ENCODE assay signal across 30 mouse cellular contexts in genomic region chr9:21354796-21355195, GRCm38 (mm10). TPM values are rescaled to one million over a fixed set of nuclear protein-coding genes. Genes with fewer than 3 reads are reported as not detected.
DNase-seq lines count a peak whose midpoint lies in the region; ATAC-seq and TF ChIP-seq lines count a peak whose summit lies in the region.
"Had no signal": no experiment of that assay in that cellular context is flagged by ENCODE, and none has a peak within 500 bp of the region (broad histone marks: within the 10 kb centered on the region; RNA-seq: fewer than 3 reads in every experiment).

No protein-coding gene starts in this region.

- TF ChIP-seq POLR2A in kidney, adult 2 months (IDR thresholded peaks at IDR 0.05; ENCODE audit: low read depth, low read length), result no peak

- H3K4me1 ChIP-seq in limb, embryonic 13.5 days, result peaks cover 11% of the 10 kb centered on the region
- peaks cover 7% of the 10 kb centered on the region for H3K4me1 ChIP-seq in lung, embryonic 16.5 days (replicated peaks; ENCODE audit: control insufficient read depth, insufficient read depth, low read length)
- H3K4me1 ChIP-seq in intestine, embryonic 15.5 days (replicated peaks), result 0 out of 2 replicates have a peak, but pooled peaks cover 2% of the 10 kb centered on the region
- H3K4me1 ChIP-seq in kidney, adult 2 months (ENCODE audit: control insufficient read depth, insufficient read depth, low read length), result no peaks in the 10 kb centered on the region
- H3K4me1 ChIP-seq: forebrain, embryonic 13.5 days; stomach, embryonic 15.5 days had no signal

- DNase-seq in gastrocnemius, adult 2 months, result no peak
- no peak for DNase-seq in gastrocnemius, adult 8-10 months (ENCODE audit: low spot score in 2 of 2)
- peak; percentile 78 for DNase-seq in lung, postnatal 36 days
- DNase-seq in left cerebral cortex, postnatal 10 days (ENCODE audit: extremely low spot score in 1 of 2, low spot score in 2 of 2), result no peak
- DNase-seq in kidney, adult 2 months, result no peak
- DNase-seq: adrenal gland, postnatal 10 days; cerebellum, adult 8-10 months; cerebellum, postnatal 25 days; gastrocnemius, postnatal 36 days; heart, adult 18-20 months; kidney, adult 11 months; kidney, postnatal 25 days; layer of hippocampus, postnatal 36 days; liver, embryonic 13.5 days; lung, embryonic 14.5 days; thymus, postnatal 14 days had no signal

- H3K4me3 ChIP-seq in gastrocnemius, adult 2 months, result no peak overlapping the region
- H3K4me3 ChIP-seq in limb, embryonic 13.5 days, result no peak overlapping the region
- no peak overlapping the region for H3K4me3 ChIP-seq in lung, embryonic 16.5 days (ENCODE audit: low read length)
- no peak overlapping the region for H3K4me3 ChIP-seq in intestine, embryonic 15.5 days (replicated peaks)
- no peak overlapping the region for H3K4me3 ChIP-seq in kidney, adult 2 months (ENCODE audit: insufficient read depth, low read depth, low read length)
- H3K4me3 ChIP-seq: forebrain, embryonic 13.5 days; heart, embryonic 12.5 days; kidney, embryonic 15.5 days; layer of hippocampus, adult 2 months; liver, embryonic 13.5 days; megakaryocyte, embryonic 14.5 days; midbrain, embryonic 12.5 days; stomach, embryonic 15.5 days had no signal

- no peak for TF ChIP-seq CTCF in gastrocnemius, adult 2 months (IDR thresholded peaks at IDR 0.05)
- TF ChIP-seq CTCF in kidney, adult 2 months (conservative IDR thresholded peaks at IDR 0.05; ENCODE audit: insufficient read depth, insufficient read length, low read depth, low read length), result no peak

- intact Hi-C loops in gastrocnemius, adult 2 months (cut with DNase I), result no loop called here
- intact Hi-C loops in left cerebral cortex, postnatal 10 days (cut with DNase I), result no loop called here

- peaks cover 53% of the 10 kb centered on the region for H3K36me3 ChIP-seq in limb, embryonic 13.5 days
- peaks cover 25% of the 10 kb centered on the region for H3K36me3 ChIP-seq in lung, embryonic 16.5 days (ENCODE audit: control insufficient read depth, insufficient read depth, low read length)
- H3K36me3 ChIP-seq in intestine, embryonic 15.5 days, result no peaks in the 10 kb centered on the region; the same call in 1 of the 2 replicates
- no peaks in the 10 kb centered on the region for H3K36me3 ChIP-seq in kidney, adult 2 months (ENCODE audit: control insufficient read depth, insufficient read depth, low read length)

- H3K27me3 ChIP-seq in limb, embryonic 13.5 days, result no peaks in the 10 kb centered on the region
- H3K27me3 ChIP-seq in lung, embryonic 16.5 days (ENCODE audit: control insufficient read depth, insufficient read depth, low read depth, low read length), result no peaks in the 10 kb centered on the region
- H3K27me3 ChIP-seq in intestine, embryonic 15.5 days (replicated peaks), result no peaks in the 10 kb centered on the region
- no peaks in the 10 kb centered on the region for H3K27me3 ChIP-seq in kidney, adult 2 months (replicated peaks; ENCODE audit: control insufficient read depth, insufficient read depth, low read length)
- H3K27me3 ChIP-seq: forebrain, embryonic 13.5 days; kidney, embryonic 15.5 days; liver, embryonic 13.5 days; megakaryocyte, embryonic 14.5 days; midbrain, embryonic 12.5 days; stomach, embryonic 15.5 days had no signal

- ATAC-seq in limb, embryonic 13.5 days (ENCODE audit: low FRiP score, low read depth), result no peak
- ATAC-seq in lung, embryonic 16.5 days (ENCODE audit: low read depth), result peak; percentile 68; the same call in 1 of the 2 replicates
- ATAC-seq in intestine, embryonic 15.5 days, result no peak
- ATAC-seq: forebrain, embryonic 13.5 days had no signal

- peak overlapping the region; percentile 48; the same call in 1 of the 2 replicates for H3K9ac ChIP-seq in limb, embryonic 13.5 days
- H3K9ac ChIP-seq in lung, embryonic 16.5 days (ENCODE audit: low read length), result no peak overlapping the region
- H3K9ac ChIP-seq in intestine, embryonic 15.5 days, result no peak overlapping the region
- H3K9ac ChIP-seq: forebrain, embryonic 13.5 days; heart, embryonic 12.5 days; hindbrain, embryonic 14.5 days; kidney, embryonic 15.5 days; liver, embryonic 13.5 days; lung, embryonic 14.5 days; midbrain, embryonic 12.5 days; stomach, embryonic 15.5 days had no signal

- 82% methylated on average over 6 of the region's 6 CpGs for WGBS in limb, embryonic 13.5 days
- 56% methylated on average over 6 of the region's 6 CpGs for WGBS in lung, embryonic 16.5 days
- WGBS in intestine, embryonic 15.5 days, result 89% methylated on average over 6 of the region's 6 CpGs
- WGBS in kidney, adult 2 months, result 83% methylated on average over 6 of the region's 6 CpGs

- H3K4me2 ChIP-seq in limb, embryonic 13.5 days (replicated peaks), result no peak overlapping the region
- H3K4me2 ChIP-seq in lung, embryonic 16.5 days (ENCODE audit: low read depth, low read length), result no peak overlapping the region
- H3K4me2 ChIP-seq in intestine, embryonic 15.5 days (replicated peaks), result no peak overlapping the region
- H3K4me2 ChIP-seq: forebrain, embryonic 13.5 days; heart, embryonic 12.5 days; hindbrain, embryonic 14.5 days; kidney, embryonic 15.5 days; liver, embryonic 13.5 days; lung, embryonic 14.5 days; midbrain, embryonic 12.5 days; stomach, embryonic 15.5 days had no signal

- H3K9me3 ChIP-seq in limb, embryonic 13.5 days, result no peaks in the 10 kb centered on the region
- H3K9me3 ChIP-seq in lung, embryonic 16.5 days (ENCODE audit: control insufficient read depth, low read length), result no peaks in the 10 kb centered on the region
- no peaks in the 10 kb centered on the region for H3K9me3 ChIP-seq in intestine, embryonic 15.5 days
- H3K9me3 ChIP-seq: forebrain, embryonic 13.5 days; G1E; heart, embryonic 12.5 days; kidney, embryonic 15.5 days; liver, embryonic 13.5 days; megakaryocyte, embryonic 14.5 days; midbrain, embryonic 12.5 days; stomach, embryonic 15.5 days had no signal

- H3K27ac ChIP-seq in gastrocnemius, adult 2 months, result peak overlapping the region; percentile 32
- H3K27ac ChIP-seq in limb, embryonic 13.5 days, result peak overlapping the region; percentile 28; the same call in 1 of the 2 replicates
- 0 out of 2 replicates have a peak overlapping the region, but pooled peaks have one; percentile 7 for H3K27ac ChIP-seq in lung, embryonic 16.5 days (ENCODE audit: low read length)
- no peak overlapping the region for H3K27ac ChIP-seq in intestine, embryonic 15.5 days
- no peak overlapping the region for H3K27ac ChIP-seq in kidney, adult 2 months (ENCODE audit: insufficient read depth, low read depth, low read length)
- H3K27ac ChIP-seq: forebrain, embryonic 13.5 days; hindbrain, embryonic 14.5 days; kidney, embryonic 15.5 days; layer of hippocampus, adult 2 months; liver, embryonic 13.5 days; midbrain, embryonic 12.5 days; stomach, embryonic 15.5 days had no signal

RNA-seq across cellular contexts. Expression of gene Ilf3, which starts 12.9 kb away (rescaled TPM):
- total RNA-seq in gastrocnemius, adult 2 months (2021), result 10 to 100 TPM; 21.2 to 25.2 TPM
- 10 to 100 TPM; 15.8 to 20.6 (median 18.9) TPM for total RNA-seq in gastrocnemius, adult 8-10 months (2022)
- 257 and 268 TPM in 2 replicates for polyA plus RNA-seq in limb, embryonic 13.5 days (2015; fragmentation: Nextera tagmentation; extraction: Ambion mirVana)
- 160 and 168 TPM in 2 replicates for polyA plus RNA-seq in lung, embryonic 16.5 days (2015; fragmentation: Nextera tagmentation; extraction: Ambion mirVana)
- polyA plus RNA-seq in intestine, embryonic 15.5 days (2015; fragmentation: Nextera tagmentation; extraction: Ambion mirVana), result 143 and 150 TPM in 2 replicates
- 10 to 100 TPM; 88.4 to 89.2 TPM for total RNA-seq in left cerebral cortex, postnatal 10 days (2021)
- 31.9 and 33.0 TPM in 2 replicates for polyA plus RNA-seq in kidney, adult 2 months (2012; rRNA removed)

RNA-seq across cellular contexts. Expression of gene Slc44a2, which starts 34.3 kb away (rescaled TPM):
- 100 to 1,000 TPM; 168 to 178 TPM for total RNA-seq in gastrocnemius, adult 2 months (2021)
- total RNA-seq in gastrocnemius, adult 8-10 months (2022), result 100 to 1,000 TPM; 155 to 165 (median 161) TPM
- 118 and 131 TPM in 2 replicates for polyA plus RNA-seq in limb, embryonic 13.5 days (2015; fragmentation: Nextera tagmentation; extraction: Ambion mirVana)
- polyA plus RNA-seq in lung, embryonic 16.5 days (2015; fragmentation: Nextera tagmentation; extraction: Ambion mirVana), result 178 and 186 TPM in 2 replicates
- polyA plus RNA-seq in intestine, embryonic 15.5 days (2015; fragmentation: Nextera tagmentation; extraction: Ambion mirVana), result 48.1 and 52.0 TPM in 2 replicates
- 10 to 100 TPM; 66.4 to 67.7 TPM for total RNA-seq in left cerebral cortex, postnatal 10 days (2021)
- polyA plus RNA-seq in kidney, adult 2 months (2012; rRNA removed), result 47.4 and 49.2 TPM in 2 replicates

RNA-seq across cellular contexts. Expression of gene Ap1m2, which starts 42.7 kb away (rescaled TPM):
- not detected for total RNA-seq in gastrocnemius, adult 2 months (2021)
- total RNA-seq in gastrocnemius, adult 8-10 months (2022), result not detected
- 10.5 and 11.7 TPM in 2 replicates for polyA plus RNA-seq in limb, embryonic 13.5 days (2015; fragmentation: Nextera tagmentation; extraction: Ambion mirVana)
- 50.0 and 53.2 TPM in 2 replicates for polyA plus RNA-seq in lung, embryonic 16.5 days (2015; fragmentation: Nextera tagmentation; extraction: Ambion mirVana)
- polyA plus RNA-seq in intestine, embryonic 15.5 days (2015; fragmentation: Nextera tagmentation; extraction: Ambion mirVana), result 106 and 115 TPM in 2 replicates
- total RNA-seq in left cerebral cortex, postnatal 10 days (2021), result 1 to 10 TPM; 1.1 to 1.9 TPM
- 30.6 and 36.2 TPM in 2 replicates for polyA plus RNA-seq in kidney, adult 2 months (2012; rRNA removed)
- total RNA-seq: gastrocnemius, postnatal 36 days; heart, adult 18-20 months; hematopoietic stem cell, adult 5-6 weeks had no signal
- polyA plus RNA-seq: G1E; heart, postnatal 0 days had no signal

RNA-seq across cellular contexts. Expression of gene Qtrt1, which starts 56.8 kb away (rescaled TPM):
- 1 to 10 TPM; 7.0 to 8.4 TPM for total RNA-seq in gastrocnemius, adult 2 months (2021)
- total RNA-seq in gastrocnemius, adult 8-10 months (2022), result 1 to 10 TPM; 5.8 to 8.0 (median 6.2) TPM
- polyA plus RNA-seq in limb, embryonic 13.5 days (2015; fragmentation: Nextera tagmentation; extraction: Ambion mirVana), result 49.5 and 52.2 TPM in 2 replicates
- 37.3 and 37.5 TPM in 2 replicates for polyA plus RNA-seq in lung, embryonic 16.5 days (2015; fragmentation: Nextera tagmentation; extraction: Ambion mirVana)
- polyA plus RNA-seq in intestine, embryonic 15.5 days (2015; fragmentation: Nextera tagmentation; extraction: Ambion mirVana), result 57.0 and 60.5 TPM in 2 replicates
- total RNA-seq in left cerebral cortex, postnatal 10 days (2021), result 10 to 100 TPM; 33.2 to 35.1 TPM
- polyA plus RNA-seq in kidney, adult 2 months (2012; rRNA removed), result 23.7 and 25.2 TPM in 2 replicates

Comparison
In these comparisons a context has a peak if more than half of its experiments do, and no peak if none do; other contexts are left out.
1. H3K27ac ChIP-seq: peak in gastrocnemius, adult 2 months (single experiment), limb, embryonic 13.5 days (single experiment) and lung, embryonic 16.5 days (single experiment); none in intestine, embryonic 15.5 days (single experiment) and kidney, adult 2 months (single experiment).